Mouse (Mus musculus): Measurements from ENCODE around the gene Lgals3bp. TPM values are rescaled to one million over a fixed set of nuclear protein-coding genes. Genes with fewer than 3 reads are reported as not detected.

Lgals3bp gene
- polyA plus RNA-seq, 1 experiment, result 493 TPM

Other genes starting within 250 kb of the Lgals3bp start
- 16.7 and 22.4 TPM in 2 replicates for gene Cyth1, start 153.5 kb downstream of the Lgals3bp start, polyA plus RNA-seq (2012; rRNA removed)
- gene Usp36, start 111.8 kb downstream of the Lgals3bp start, polyA plus RNA-seq (2012; rRNA removed), result 10.4 and 11.2 TPM in 2 replicates
- gene Cep295nl, start 59.6 kb downstream of the Lgals3bp start, polyA plus RNA-seq (2012; rRNA removed), result not detected in 2 replicates
- 36.6 and 37.0 TPM in 2 replicates for gene Timp2, start 46.4 kb downstream of the Lgals3bp start, polyA plus RNA-seq (2012; rRNA removed)
- gene Cant1, start 17.0 kb upstream of the Lgals3bp start, polyA plus RNA-seq (2012; rRNA removed), result 121 and 144 TPM in 2 replicates
- gene C1qtnf1, start 26.1 kb upstream of the Lgals3bp start, polyA plus RNA-seq (2012; rRNA removed), result 6.7 and 8.4 TPM in 2 replicates
- 27.0 and 33.1 TPM in 2 replicates for gene Engase, start 74.7 kb upstream of the Lgals3bp start, polyA plus RNA-seq (2012; rRNA removed)

Data from large intestine, adult 2 months (tissue).